Mouse (Mus musculus) natural killer cell, adult 2 months (primary cell): Measurements from ENCODE around the gene Fgd5.
"Not testable (repeated sequence)": the region's sequence is repeated elsewhere in the genome, so short reads cannot be mapped to it uniquely, and the experiment has no call there.

Experiments
- DNase-seq, 2 experiments: peaks; one replicate each; pipeline ENCODE4 v3.0.0; 2022; ENCODE audit warnings: low spot score in 2 of 2

The Fgd5 gene

GRCm38 (mm10) chr6:91978371-91979300, at the start of gene Fgd5:
TSS of gene Fgd5 (plus strand) at chr6:91978878.
- no peak for DNase-seq

- no peak for DNase-seq
Observed at GRCm38 (mm10) chr6:91931231-91931630, 47.4 kb upstream of the Fgd5 start.

DNA sequence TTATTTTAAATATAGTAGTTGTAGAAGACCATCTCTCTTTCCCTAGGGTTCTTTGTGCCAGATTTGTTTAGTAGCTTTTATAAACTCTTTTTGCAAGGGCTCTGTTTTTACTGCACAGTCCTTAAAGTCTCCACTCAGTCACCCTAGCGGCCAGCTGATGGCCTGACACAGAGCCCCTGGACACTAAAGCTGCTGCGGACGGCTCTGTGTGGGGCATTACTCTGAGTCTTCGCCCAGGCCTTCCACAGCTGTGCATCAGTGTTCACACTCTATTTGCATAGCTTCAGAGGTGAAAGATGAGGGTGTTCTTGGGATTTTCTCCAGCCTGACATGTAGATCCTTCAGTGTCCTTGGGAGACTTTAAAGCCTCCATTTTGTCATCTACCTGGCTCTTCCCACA, 40.2 kb upstream of the Fgd5 start:
- DNase-seq, result no peak

DNA sequence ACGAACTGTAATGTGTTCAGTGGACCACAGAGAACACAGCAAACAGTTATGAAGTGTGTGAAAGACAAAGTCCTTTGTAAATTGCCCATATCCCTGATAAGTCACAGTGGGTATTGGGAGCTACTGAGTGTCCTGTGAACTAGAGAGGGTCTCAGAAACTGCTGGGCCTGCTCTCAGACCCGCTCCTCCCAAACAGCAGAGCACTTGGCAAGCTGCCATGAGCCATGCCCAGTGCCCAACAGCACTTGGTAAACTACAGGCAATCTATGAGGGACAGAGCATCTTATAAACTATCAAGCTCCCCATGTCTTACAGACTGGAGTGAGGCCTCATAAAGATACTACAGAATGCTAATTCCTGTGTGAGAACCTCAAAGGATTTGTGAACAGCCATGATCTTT, 30.3 kb upstream of the Fgd5 start:
- DNase-seq, result no peak

DNA sequence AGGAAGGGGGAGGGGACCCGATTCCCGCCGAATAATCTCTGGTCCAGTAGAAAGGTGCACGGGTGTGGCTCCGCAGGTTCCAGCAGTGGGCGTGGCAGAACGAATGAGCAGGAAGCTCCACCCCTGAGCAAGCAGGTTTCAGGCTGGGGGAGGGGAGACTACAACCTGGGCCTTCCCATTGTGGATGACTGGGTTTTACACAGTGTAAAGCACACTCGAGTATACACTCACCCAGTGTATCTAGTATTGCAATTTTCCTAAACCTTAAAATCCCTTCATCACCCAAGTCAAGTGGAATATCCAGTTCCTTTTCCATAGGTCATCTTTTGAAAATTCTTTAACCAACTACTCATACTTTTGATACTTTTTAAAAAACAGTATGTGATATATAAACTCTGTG, 20.7 kb upstream of the Fgd5 start:
- DNase-seq, result not testable (repeated sequence)

- no peak for DNase-seq
Observed at GRCm38 (mm10) chr6:91960028-91960811, 18.5 kb upstream of the Fgd5 start.

- no peak for DNase-seq
Observed at GRCm38 (mm10) chr6:91963429-91963828, 15.2 kb upstream of the Fgd5 start.

DNA sequence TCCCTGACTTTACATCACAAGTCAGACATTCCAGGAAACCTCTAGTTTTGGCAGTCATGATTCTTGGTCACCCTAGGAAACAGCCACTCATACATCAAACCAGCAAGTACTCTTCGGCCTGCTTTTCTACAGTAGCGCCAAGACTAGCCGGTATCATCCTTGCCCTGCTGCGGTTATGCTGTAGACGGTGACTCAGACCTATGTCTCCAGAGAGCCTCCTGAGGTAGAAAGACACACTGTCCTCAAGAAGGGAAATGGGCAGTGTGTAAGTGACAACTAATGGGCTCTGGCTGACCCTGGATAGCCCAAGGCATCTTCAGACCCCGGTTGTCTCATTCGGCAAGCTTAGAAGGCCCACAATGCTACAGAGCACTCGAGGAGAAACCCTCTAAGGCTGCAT, 13.6 kb upstream of the Fgd5 start:
- no peak for DNase-seq

- DNase-seq, result no peak
Observed at GRCm38 (mm10) chr6:91966006-91966405, 12.7 kb upstream of the Fgd5 start.

GRCm38 (mm10) chr6:91972201-91972646, 6.5 kb upstream of the Fgd5 start:
- DNase-seq, result peak; percentile 14 to 36

DNA sequence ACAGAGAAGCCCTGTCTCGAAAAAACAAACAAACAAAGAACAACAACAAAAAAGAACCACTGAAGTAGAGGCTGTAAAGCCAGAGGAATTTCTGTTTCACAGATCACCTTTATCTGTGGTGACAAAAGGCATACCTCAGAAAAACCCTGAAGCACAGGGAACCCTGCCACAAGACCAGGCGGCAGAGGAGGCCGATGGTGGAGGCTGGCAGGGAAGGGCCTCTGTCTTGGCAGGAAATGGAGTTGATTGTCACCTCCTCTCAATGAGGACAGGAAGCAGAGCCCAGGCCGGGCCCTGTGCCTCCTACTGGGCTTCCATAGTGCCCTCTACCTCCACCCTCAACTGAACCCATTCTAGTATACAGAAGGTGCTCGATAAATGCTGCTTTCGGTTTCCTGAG, 4.7 kb upstream of the Fgd5 start:
- DNase-seq, result no peak

DNA sequence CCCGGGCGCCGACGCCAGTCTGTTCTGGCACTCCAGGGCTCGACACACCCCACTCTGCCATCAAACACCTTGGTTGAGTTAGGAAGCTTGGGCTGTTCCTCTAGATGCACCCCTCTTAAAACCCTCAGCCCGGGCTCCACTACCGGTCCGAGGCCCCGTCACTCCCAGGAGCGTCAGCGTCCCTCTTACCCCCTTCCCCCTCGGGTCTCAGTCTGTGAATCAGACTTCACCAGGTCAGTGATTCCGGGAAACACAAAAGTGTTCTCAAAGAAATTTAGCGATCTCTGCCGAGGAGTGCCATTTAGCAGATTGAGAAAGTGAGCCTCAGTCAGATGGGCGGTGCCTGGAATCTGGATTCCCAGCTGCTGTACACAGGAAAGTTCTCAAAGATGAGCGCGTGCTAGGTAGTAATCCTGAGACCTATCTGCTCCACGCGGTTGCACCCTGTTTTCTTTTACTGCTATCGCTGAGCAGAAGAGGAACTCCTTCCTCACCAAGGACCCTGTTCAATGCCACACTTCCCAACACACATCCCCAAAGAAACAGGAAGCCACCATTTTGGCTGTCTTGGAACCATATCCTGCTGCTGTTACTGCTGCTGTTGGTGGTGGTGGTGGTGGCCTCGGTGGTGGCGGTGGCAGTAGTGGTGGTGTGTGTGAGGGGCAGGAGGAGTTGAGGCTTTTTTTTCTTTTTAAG, 771 bp downstream of the Fgd5 start:
- DNase-seq, result no peak

GRCm38 (mm10) chr6:91980011-91980410, 1.3 kb downstream of the Fgd5 start:
- DNase-seq, result no peak

GRCm38 (mm10) chr6:91990101-91990500, 11.4 kb downstream of the Fgd5 start:
- DNase-seq, result no peak

DNA sequence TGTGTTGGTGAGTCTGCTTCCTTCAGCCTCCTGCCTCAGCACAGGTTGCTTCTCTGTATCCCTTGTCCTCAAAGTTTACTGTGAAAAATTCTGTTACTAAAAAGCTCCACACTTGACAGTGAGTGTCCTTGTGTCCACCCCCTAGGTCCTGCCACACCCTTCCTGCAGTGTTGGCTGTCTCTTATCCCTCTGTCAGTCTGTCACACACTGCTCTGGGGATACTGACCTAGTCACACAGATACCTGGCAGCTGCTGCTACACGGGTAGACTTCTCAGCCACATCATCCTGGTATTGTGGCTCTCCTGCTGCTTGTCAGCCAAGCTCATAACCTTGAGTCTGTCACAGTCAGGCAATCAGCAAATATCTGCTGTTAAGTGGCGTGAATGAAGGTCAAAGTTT, 14.1 kb downstream of the Fgd5 start:
- DNase-seq, result no peak

- DNase-seq, result no peak
Observed at GRCm38 (mm10) chr6:91993795-91994505, 15.3 kb downstream of the Fgd5 start.

DNA sequence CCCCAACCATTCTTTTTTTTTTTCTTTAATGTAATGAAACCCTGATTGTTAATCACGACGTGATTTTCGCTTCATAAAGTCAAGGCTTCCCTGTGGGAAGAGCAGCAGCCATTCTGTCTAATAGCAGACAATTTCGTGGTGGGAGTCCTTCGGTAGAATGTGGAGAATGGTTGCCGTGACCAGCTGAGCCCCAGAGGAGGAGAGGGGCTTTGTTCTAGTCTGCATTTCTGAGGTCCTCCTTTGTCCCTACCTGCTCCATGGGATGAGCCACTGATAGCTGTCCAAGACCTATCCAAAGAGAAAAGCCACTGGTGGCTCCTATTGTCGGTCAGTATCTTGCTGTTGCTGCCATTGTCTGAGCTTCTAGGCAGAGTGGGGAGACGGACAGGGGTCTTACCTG, 17.4 kb downstream of the Fgd5 start:
- DNase-seq, result no peak

GRCm38 (mm10) chr6:92002558-92003285, 24.0 kb downstream of the Fgd5 start:
- no peak for DNase-seq

GRCm38 (mm10) chr6:92003646-92004045, 25.0 kb downstream of the Fgd5 start:
- DNase-seq, result no peak

DNA sequence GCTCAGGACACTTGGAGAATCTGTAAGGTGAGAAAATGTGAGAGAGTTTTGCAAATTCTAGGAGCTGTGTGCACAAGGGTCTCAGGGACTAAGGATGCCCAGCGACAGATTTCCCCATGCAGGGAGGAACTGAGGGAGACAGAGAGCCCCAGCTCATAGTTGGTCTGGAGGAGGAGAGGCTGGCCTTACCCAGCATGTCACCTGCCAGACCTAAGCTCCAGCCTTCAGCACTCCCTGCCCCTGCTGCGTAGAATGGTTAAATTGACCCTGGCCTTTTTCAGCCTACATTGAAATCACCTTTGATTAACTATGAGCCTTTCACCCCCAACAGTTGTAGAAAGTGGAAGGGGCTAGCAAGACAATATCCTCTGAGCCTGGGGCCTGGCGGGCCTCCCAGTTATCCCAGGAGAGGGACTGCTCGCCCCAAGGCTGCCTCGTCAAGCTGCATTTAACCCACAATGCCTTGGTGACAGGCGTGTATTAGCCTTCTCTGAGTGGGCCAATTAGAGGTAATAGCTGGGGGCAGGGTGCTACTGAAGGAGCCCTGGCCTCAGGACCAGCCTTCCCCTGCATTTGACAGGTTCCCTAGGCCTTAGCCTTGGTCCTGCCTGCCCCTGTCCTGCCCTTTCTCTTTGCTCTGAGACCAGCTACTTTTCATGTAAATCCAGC, 25.6 kb downstream of the Fgd5 start:
- DNase-seq, result no peak
